Mouse (Mus musculus) intestine, embryonic 14.5 days (tissue): ENCODE measurements at regions not wholly inside any gene's neighbourhood (a gene's known extent, or its start where the extent isn't known, plus 50 kb on each side); places are given as distances from the start of the nearest gene placed in this dataset.

Experiments used
- ATAC-seq: fragments of 200-750 bp; cut with Nextera tagmentation; replicated peaks from 2 replicates; pipeline ENCODE4 v1.8.0; 2017; ENCODE audit warnings: low read depth, moderate number of reproducible peaks, moderate TSS enrichment, moderate library complexity; ENCODE audit not compliant: low FRiP score, low TSS enrichment
- DNase-seq: peaks from one replicate; pipeline ENCODE4 v3.0.0-alpha.2; 2018; ENCODE audit warnings: low spot score
- H3K27ac ChIP-seq: fragments of 300-500 bp; sonication (generic); 2 replicates; pipeline ENCODE4 v1.5.1; 2014; ENCODE audit warnings: low read depth, mild to moderate bottlenecking, control low read depth
- H3K27me3 ChIP-seq: fragments of 300-500 bp; sonication (generic); replicated peaks from 2 replicates; pipeline ENCODE4 v1.6.1; 2014; ENCODE audit warnings: low read length, control low read depth; ENCODE audit not compliant: control insufficient read depth, insufficient read depth
- H3K36me3 ChIP-seq: fragments of 300-500 bp; sonication (generic); 2 replicates; pipeline ENCODE4 v1.6.1; 2014; ENCODE audit warnings: low read length, control low read depth; ENCODE audit not compliant: control insufficient read depth, insufficient read depth
- H3K4me1 ChIP-seq: fragments of 300-500 bp; sonication (generic); replicated peaks from 2 replicates; pipeline ENCODE4 v1.6.1; 2014; ENCODE audit warnings: low read length, control low read depth, mixed read lengths; ENCODE audit not compliant: control insufficient read depth, insufficient read depth
- H3K4me2 ChIP-seq: fragments of 300-500 bp; sonication (generic); 2 replicates; pipeline ENCODE4 v1.6.1; 2014; ENCODE audit warnings: low read length
- H3K4me3 ChIP-seq: fragments of 300-500 bp; sonication (generic); 2 replicates; pipeline ENCODE4 v1.5.1; 2014; ENCODE audit warnings: low read depth, low read length, control low read depth, mixed read lengths
- H3K9ac ChIP-seq: fragments of 300-500 bp; sonication (generic); 2 replicates; pipeline ENCODE4 v1.6.1; 2014; ENCODE audit warnings: mild to moderate bottlenecking, low read length
- H3K9me3 ChIP-seq: fragments of 300-500 bp; sonication (generic); 2 replicates; pipeline ENCODE4 v1.6.1; 2016; ENCODE audit warnings: low read length, control low read depth; ENCODE audit not compliant: control insufficient read depth
- WGBS: fragments of 180-500 bp; shearing (Covaris S2); extraction: QIAGEN DNeasy Blood & Tissue Kit; methylation state at CpG from one replicate; pipeline ENCODE4 v1.1.7; 2014; 5-methylcytosine and 5-hydroxymethylcytosine counted together

- Histone ChIP-seq H3K9ac (no peak overlapping the region), H3K27me3 (no peaks in the 10 kb centered on the region), H3K4me1 (peaks cover 20% of the 10 kb centered on the region), H3K36me3 (no peaks in the 10 kb centered on the region), H3K27ac (no peak overlapping the region), H3K4me3 (no peak overlapping the region), H3K4me2 (no peak overlapping the region), H3K9me3 (no peaks in the 10 kb centered on the region)
- ATAC-seq: no peak
- DNase-seq: no peak
- WGBS: 75% methylated on average over 1 of the region's 1 CpGs
Measured at GRCm38 (mm10) chr13:28606651-28607050, 346.9 kb downstream of the Sox4 start.

- H3K9ac ChIP-seq: no peak overlapping the region
- no peaks in the 10 kb centered on the region for H3K27me3 ChIP-seq
- WGBS: 70% methylated on average over 1 of the region's 1 CpGs
- H3K27ac ChIP-seq: no peak overlapping the region
- H3K36me3 ChIP-seq: no peaks in the 10 kb centered on the region
- no peak overlapping the region for H3K4me2 ChIP-seq
- no peaks in the 10 kb centered on the region for H3K9me3 ChIP-seq
- DNase-seq (no peak), ATAC-seq (no peak)
- peaks cover 20% of the 10 kb centered on the region for H3K4me1 ChIP-seq
- no peak overlapping the region for H3K4me3 ChIP-seq
Measured at GRCm38 (mm10) chr13:28605833-28606232, 347.7 kb downstream of the Sox4 start.

GRCm38 (mm10) chr13:28604016-28604415 is 346.7 kb downstream of the Gm11361 start:
- DNase-seq: no peak
- Histone ChIP-seq H3K36me3 (no peaks in the 10 kb centered on the region), H3K4me1 (peaks cover 20% of the 10 kb centered on the region), H3K4me3 (no peak overlapping the region), H3K27ac (peak overlapping the region; percentile 14; the same call in 1 of the 2 replicates), H3K27me3 (no peaks in the 10 kb centered on the region), H3K9me3 (no peaks in the 10 kb centered on the region), H3K4me2 (peak overlapping the region; percentile 24; the same call in 1 of the 2 replicates), H3K9ac (no peak overlapping the region)
- WGBS: 26% methylated on average over 6 of the region's 6 CpGs
- no peak for ATAC-seq

- no peak overlapping the region for H3K27ac ChIP-seq
- no peaks in the 10 kb centered on the region for H3K36me3 ChIP-seq
- H3K4me3 ChIP-seq: no peak overlapping the region
- WGBS: 62% methylated on average over 5 of the region's 5 CpGs
- H3K27me3 ChIP-seq: no peaks in the 10 kb centered on the region
- no peak for ATAC-seq
- H3K9me3 ChIP-seq: no peaks in the 10 kb centered on the region
- H3K4me2 ChIP-seq: no peak overlapping the region
- peaks cover 6% of the 10 kb centered on the region for H3K4me1 ChIP-seq
- no peak overlapping the region for H3K9ac ChIP-seq
- no peak for DNase-seq
Measured at GRCm38 (mm10) chr13:28600792-28601191, 343.5 kb downstream of the Gm11361 start.

- Histone ChIP-seq H3K36me3 (no peaks in the 10 kb centered on the region), H3K27ac (no peak overlapping the region), H3K4me2 (no peak overlapping the region), H3K27me3 (no peaks in the 10 kb centered on the region), H3K4me3 (no peak overlapping the region), H3K9me3 (no peaks in the 10 kb centered on the region), H3K9ac (no peak overlapping the region), H3K4me1 (no peaks in the 10 kb centered on the region)
- DNase-seq (no peak), ATAC-seq (no peak)
- 90% methylated on average over 2 of the region's 2 CpGs for WGBS
Measured at GRCm38 (mm10) chr13:28596367-28596766, 339.0 kb downstream of the Gm11361 start.

- ATAC-seq (no peak), DNase-seq (no peak)
- WGBS: 93% methylated on average over 1 of the region's 1 CpGs
- Histone ChIP-seq H3K9me3 (no peaks in the 10 kb centered on the region), H3K36me3 (no peaks in the 10 kb centered on the region), H3K9ac (no peak overlapping the region), H3K27ac (no peak overlapping the region), H3K4me1 (peaks cover 4% of the 10 kb centered on the region; the same call in 1 of the 2 replicates), H3K27me3 (no peaks in the 10 kb centered on the region), H3K4me2 (no peak overlapping the region), H3K4me3 (no peak overlapping the region)
Measured at GRCm38 (mm10) chr13:28592176-28592575, 334.8 kb downstream of the Gm11361 start.

GRCm38 (mm10) chr13:28587977-28588376 is 330.6 kb downstream of the Gm11361 start:
- Histone ChIP-seq H3K9ac (no peak overlapping the region), H3K4me3 (no peak overlapping the region), H3K27ac (no peak overlapping the region), H3K4me1 (peaks cover 4% of the 10 kb centered on the region; the same call in 1 of the 2 replicates), H3K36me3 (no peaks in the 10 kb centered on the region), H3K9me3 (no peaks in the 10 kb centered on the region), H3K4me2 (no peak overlapping the region), H3K27me3 (no peaks in the 10 kb centered on the region)
- no peak for ATAC-seq
- no peak for DNase-seq
- WGBS: 34% methylated on average over 5 of the region's 5 CpGs

- Histone ChIP-seq H3K4me2 (no peak overlapping the region), H3K9ac (no peak overlapping the region), H3K36me3 (no peaks in the 10 kb centered on the region), H3K27me3 (no peaks in the 10 kb centered on the region), H3K9me3 (no peaks in the 10 kb centered on the region), H3K4me3 (no peak overlapping the region), H3K27ac (no peak overlapping the region), H3K4me1 (peaks cover 4% of the 10 kb centered on the region; the same call in 1 of the 2 replicates)
- DNase-seq (no peak), ATAC-seq (no peak)
- WGBS: 91% methylated on average over 7 of the region's 7 CpGs
Measured at GRCm38 (mm10) chr13:28586693-28587092, 329.4 kb downstream of the Gm11361 start.

- no peak overlapping the region for H3K4me2 ChIP-seq
Measured at GRCm38 (mm10) chr13:28586140-28586539, 328.8 kb downstream of the Gm11361 start.

More at GRCm38 (mm10) chr13:28586140-28586539, 328.8 kb downstream of the Gm11361 start:
- Histone ChIP-seq H3K9ac (no peak overlapping the region), H3K36me3 (no peaks in the 10 kb centered on the region), H3K4me3 (no peak overlapping the region), H3K4me1 (peaks cover 4% of the 10 kb centered on the region; the same call in 1 of the 2 replicates), H3K27ac (no peak overlapping the region), H3K27me3 (no peaks in the 10 kb centered on the region), H3K9me3 (no peaks in the 10 kb centered on the region)
- 63% methylated on average over 2 of the region's 2 CpGs for WGBS
- ATAC-seq: no peak
- DNase-seq: no peak
